Mouse (Mus musculus) MEL (cell line): Measurements from ENCODE around the gene Il12rb1. TPM values are rescaled to one million over a fixed set of nuclear protein-coding genes. Genes with fewer than 3 reads are reported as not detected.

Experiments
- DNase-seq: peaks from one replicate; pipeline ENCODE4 v3.0.0; 2011; ENCODE audit warnings: low read depth, low spot score
- H3K27ac ChIP-seq: 2 replicates; pipeline ENCODE4 v1.5.1; 2012; ENCODE audit warnings: low read depth, mild to moderate bottlenecking, control low read depth, low read length, moderate library complexity; ENCODE audit not compliant: control insufficient read depth
- H3K27me3 ChIP-seq, 2 experiments: fragments of 150-350 bp in 1 of 2; sonication (generic) in 1 of 2; 2 replicates each; pipeline ENCODE4 v1.6.1; 2012; ENCODE audit warnings: low read length in 2 of 2, mild to moderate bottlenecking in 2 of 2, improper control_type of control experiment in 1 of 2, moderate library complexity in 1 of 2; ENCODE audit not compliant: insufficient read depth in 2 of 2, control insufficient read depth in 1 of 2
- H3K36me3 ChIP-seq, 2 experiments: 2 replicates each; pipeline ENCODE4 v1.6.1; 2012 to 2014; ENCODE audit warnings: low read length in 2 of 2, improper control_type of control experiment in 1 of 2, inconsistent platforms in 1 of 2, mild to moderate bottlenecking in 1 of 2; ENCODE audit not compliant: insufficient read depth in 2 of 2, control insufficient read depth in 1 of 2
- H3K4me1 ChIP-seq, 2 experiments: fragments of 150-350 bp in 1 of 2; sonication (generic) in 1 of 2; 2 replicates each; pipeline ENCODE4 v1.6.1; 2012; ENCODE audit warnings: low read length in 2 of 2, improper control_type of control experiment in 1 of 2, mild to moderate bottlenecking in 1 of 2; ENCODE audit not compliant: insufficient read depth in 2 of 2, control insufficient read depth in 1 of 2
- H3K4me3 ChIP-seq, 2 experiments: fragments of 150-350 bp in 1 of 2; sonication (generic) in 1 of 2; 2 replicates each; pipeline ENCODE4 v1.5.1; 2012; ENCODE audit warnings: low read depth in 2 of 2, low read length in 2 of 2, mild to moderate bottlenecking in 2 of 2, moderate library complexity in 2 of 2, control low read depth in 1 of 2, improper control_type of control experiment in 1 of 2; ENCODE audit not compliant: control insufficient read depth in 1 of 2, insufficient read depth in 1 of 2
- H3K79me2 ChIP-seq: 2 replicates; pipeline ENCODE4 v1.6.1; 2012; ENCODE audit warnings: mild to moderate bottlenecking, low read length, moderate library complexity; ENCODE audit not compliant: control insufficient read depth, poor library complexity, insufficient read depth
- H3K9ac ChIP-seq: 2 replicates; pipeline ENCODE4 v1.6.1; 2012; ENCODE audit warnings: low read depth, mild to moderate bottlenecking, control low read depth, low read length, moderate library complexity; ENCODE audit not compliant: control insufficient read depth, poor library complexity, severe bottlenecking
- H3K9me3 ChIP-seq: fragments of 150-350 bp; sonication (generic); replicated peaks from 2 replicates; pipeline ENCODE4 v1.6.1; 2012; ENCODE audit warnings: mild to moderate bottlenecking, low read length, improper control_type of control experiment, moderate library complexity; ENCODE audit not compliant: insufficient read depth
- BHLHE40 ChIP-seq: IDR thresholded peaks from 2 replicates; pipeline ENCODE4 v1.6.1; 2012; ENCODE audit warnings: low read depth, mild to moderate bottlenecking, inconsistent platforms, low read length, improper control_type of control experiment, borderline replicate concordance
- CHD1 ChIP-seq: IDR thresholded peaks from 2 replicates; pipeline ENCODE4 v1.6.1; 2012; ENCODE audit warnings: low read depth, mild to moderate bottlenecking, inconsistent platforms, low read length, improper control_type of control experiment
- ELF1 ChIP-seq: IDR thresholded peaks from 2 replicates; pipeline ENCODE4 v1.6.1; 2014; ENCODE audit warnings: low read depth, mild to moderate bottlenecking, inconsistent platforms, low read length, improper control_type of control experiment, moderate library complexity
- ETS1 ChIP-seq: IDR thresholded peaks from 2 replicates; pipeline ENCODE4 v1.6.1; 2012; ENCODE audit warnings: low read depth, mild to moderate bottlenecking, inconsistent platforms, low read length, improper control_type of control experiment, moderate library complexity
- GABPA ChIP-seq: IDR thresholded peaks from 2 replicates; pipeline ENCODE4 v1.6.1; 2012; ENCODE audit warnings: low read depth, mild to moderate bottlenecking, inconsistent platforms, low read length, improper control_type of control experiment, moderate library complexity
- GATA1 ChIP-seq: IDR thresholded peaks from 2 replicates; pipeline ENCODE4 v1.6.1; 2011; ENCODE audit warnings: low read depth, low read length, improper control_type of control experiment
- HCFC1 ChIP-seq: IDR thresholded peaks from 2 replicates; pipeline ENCODE4 v1.6.1; 2012; ENCODE audit warnings: low read depth, mild to moderate bottlenecking, inconsistent platforms, low read length, improper control_type of control experiment, moderate library complexity
- KAT2A ChIP-seq: conservative IDR thresholded peaks from 2 replicates; pipeline ENCODE4 v1.6.1; 2012; ENCODE audit warnings: low read depth, low read length, improper control_type of control experiment, inconsistent platforms
- MAFK ChIP-seq: IDR thresholded peaks from 2 replicates; pipeline ENCODE4 v1.6.1; 2011; ENCODE audit warnings: low read depth, mild to moderate bottlenecking, low read length, improper control_type of control experiment, borderline replicate concordance
- MAX ChIP-seq: IDR thresholded peaks from 2 replicates; pipeline ENCODE4 v1.6.1; 2011; ENCODE audit warnings: low read length, improper control_type of control experiment
- MXI1 ChIP-seq: IDR thresholded peaks from 2 replicates; pipeline ENCODE4 v1.6.1; 2011; ENCODE audit warnings: mild to moderate bottlenecking, low read depth, low read length, improper control_type of control experiment
- MYB ChIP-seq: IDR thresholded peaks from 2 replicates; pipeline ENCODE4 v1.6.1; 2011; ENCODE audit warnings: mild to moderate bottlenecking, low read depth, low read length, improper control_type of control experiment
- NELFE ChIP-seq: IDR thresholded peaks from 2 replicates; pipeline ENCODE4 v1.6.1; 2011; ENCODE audit warnings: low read depth, low read length, improper control_type of control experiment
- TCF12 ChIP-seq: IDR thresholded peaks from 2 replicates; pipeline ENCODE4 v1.6.1; 2014; ENCODE audit warnings: low read depth, mild to moderate bottlenecking, inconsistent platforms, low read length, improper control_type of control experiment, moderate library complexity
- UBTF ChIP-seq: IDR thresholded peaks from 2 replicates; pipeline ENCODE4 v1.6.1; 2012; ENCODE audit warnings: low read depth, mild to moderate bottlenecking, inconsistent platforms, low read length, improper control_type of control experiment, moderate library complexity, borderline replicate concordance; ENCODE audit not compliant: insufficient read depth
- USF2 ChIP-seq, 2 experiments: IDR thresholded peaks; 2 replicates each; pipeline ENCODE4 v1.6.1; 2011 to 2012; ENCODE audit warnings: improper control_type of control experiment in 2 of 2, low read length in 2 of 2, borderline replicate concordance in 1 of 2, inconsistent platforms in 1 of 2, low read depth in 1 of 2, mild to moderate bottlenecking in 1 of 2; ENCODE audit not compliant: insufficient read depth in 1 of 2
- ZC3H11A ChIP-seq: IDR thresholded peaks from 2 replicates; pipeline ENCODE4 v1.6.1; 2012; ENCODE audit warnings: low read depth, mild to moderate bottlenecking, inconsistent platforms, low read length, improper control_type of control experiment
- ZKSCAN1 ChIP-seq: IDR thresholded peaks from 2 replicates; pipeline ENCODE4 v1.6.1; 2012; ENCODE audit warnings: low read depth, mild to moderate bottlenecking, inconsistent platforms, low read length, improper control_type of control experiment, moderate library complexity
- ZMIZ1 ChIP-seq: IDR thresholded peaks from 2 replicates; pipeline ENCODE4 v1.6.1; 2012; ENCODE audit warnings: low read depth, mild to moderate bottlenecking, inconsistent platforms, low read length, improper control_type of control experiment, moderate library complexity
- polyA plus RNA-seq, 2 experiments: library from polyadenylated mRNA; stranded (reverse) in 1 of 2; unstranded in 1 of 2; fragments of >175 nt in 1 of 2; fragments of >200 nt in 1 of 2; gene quantifications; 2 replicates each; pipeline versions ENCODE4 v1.2.1 to v1.2.4; 2012; ENCODE audit warnings: low replicate concordance in 2 of 2, low read depth in 1 of 2; ENCODE audit not compliant: insufficient read length in 2 of 2, insufficient read depth in 1 of 2, missing spikeins in 1 of 2
- total RNA-seq: library from RNA; depleted of rRNA; stranded (reverse); fragments of 300-350 nt; gene quantifications from 2 replicates; pipeline ENCODE4 v1.2.3, GENCODE M21; 2012

Il12rb1 gene
- total and polyA plus RNA-seq, 3 experiments = 1.2 to 2.2 TPM; not detected in 1

GRCm38 (mm10) chr8:70789046-70789445 is 19.2 kb upstream of the Il12rb1 start:
- Histone ChIP-seq H3K36me3 (peaks cover 0 to 2% of the 10 kb centered on the region in 2 experiments; a peak in 3 of 4 replicates), H3K9me3 (no peaks in the 10 kb centered on the region)
- TF ChIP-seq KAT2A (no peak), GABPA (no peak), GATA1 (no peak), UBTF (no peak), HCFC1 (no peak), NELFE (no peak), USF2 (IDR thresholded peaks at IDR 0.05; ENCODE audit: borderline replicate concordance in 1 of 2, insufficient read depth in 1 of 2, low read depth in 1 of 2, low read length in 2 of 2) (no peak), ZC3H11A (no peak), MAX (no peak), TCF12 (no peak), ZMIZ1 (no peak), MXI1 (no peak), ELF1 (no peak)

GRCm38 (mm10) chr8:70790846-70791245 is 17.4 kb upstream of the Il12rb1 start:
- Histone ChIP-seq H3K36me3 (peaks cover 0 to 2% of the 10 kb centered on the region in 2 experiments; a peak in 2 of 4 replicates), H3K9ac (peak overlapping the region; percentile 92), H3K4me3 (peak overlapping the region; percentile 83 to 94), H3K9me3 (no peaks in the 10 kb centered on the region), H3K27me3 (no peaks in the 10 kb centered on the region), H3K4me1 (peaks cover 0 to 12% of the 10 kb centered on the region in 2 experiments; a peak in 3 of 4 replicates), H3K79me2 (peaks cover 17% of the 10 kb centered on the region), H3K27ac (0 out of 2 replicates have a peak overlapping the region, but pooled peaks have one; percentile 11)
- no peak for TF ChIP-seq ETS1
- no peak for TF ChIP-seq KAT2A
- TF ChIP-seq MYB = no peak
- no peak for TF ChIP-seq NELFE
- TF ChIP-seq ZKSCAN1 = no peak
- no peak for TF ChIP-seq BHLHE40
- TF ChIP-seq MAFK = no peak
- TF ChIP-seq ZC3H11A = no peak
- no peak for TF ChIP-seq CHD1
- DNase-seq = no peak

More at GRCm38 (mm10) chr8:70789046-70789445, 19.2 kb upstream of the Il12rb1 start:
- Histone ChIP-seq H3K27me3 (no peaks in the 10 kb centered on the region), H3K4me3 (no peak overlapping the region), H3K4me1 (peaks cover 0 to 12% of the 10 kb centered on the region in 2 experiments; a peak in 3 of 4 replicates), H3K27ac (no peak overlapping the region), H3K9ac (no peak overlapping the region), H3K79me2 (peaks cover 17% of the 10 kb centered on the region)
- DNase-seq = no peak
